Mouse (Mus musculus) thymus, postnatal 0 days (tissue): ENCODE data around the gene Grasp. TPM values are rescaled to one million over a fixed set of nuclear protein-coding genes. Genes with fewer than 3 reads are reported as not detected.

Experiments
- DNase-seq: peaks from one replicate; pipeline ENCODE4 v3.0.0-alpha.2; 2015; ENCODE audit warnings: low spot score
- polyA plus RNA-seq: library from polyadenylated mRNA; unstranded; fragments of >200 nt; fragmentation: Nextera tagmentation; extraction: Ambion mirVana; gene quantifications from 2 replicates; pipeline ENCODE4 v1.2.1, GENCODE M21; 2015

Gene Grasp
- polyA plus RNA-seq, 1 experiment from 2014 or later, result 1.2 TPM

DNA sequence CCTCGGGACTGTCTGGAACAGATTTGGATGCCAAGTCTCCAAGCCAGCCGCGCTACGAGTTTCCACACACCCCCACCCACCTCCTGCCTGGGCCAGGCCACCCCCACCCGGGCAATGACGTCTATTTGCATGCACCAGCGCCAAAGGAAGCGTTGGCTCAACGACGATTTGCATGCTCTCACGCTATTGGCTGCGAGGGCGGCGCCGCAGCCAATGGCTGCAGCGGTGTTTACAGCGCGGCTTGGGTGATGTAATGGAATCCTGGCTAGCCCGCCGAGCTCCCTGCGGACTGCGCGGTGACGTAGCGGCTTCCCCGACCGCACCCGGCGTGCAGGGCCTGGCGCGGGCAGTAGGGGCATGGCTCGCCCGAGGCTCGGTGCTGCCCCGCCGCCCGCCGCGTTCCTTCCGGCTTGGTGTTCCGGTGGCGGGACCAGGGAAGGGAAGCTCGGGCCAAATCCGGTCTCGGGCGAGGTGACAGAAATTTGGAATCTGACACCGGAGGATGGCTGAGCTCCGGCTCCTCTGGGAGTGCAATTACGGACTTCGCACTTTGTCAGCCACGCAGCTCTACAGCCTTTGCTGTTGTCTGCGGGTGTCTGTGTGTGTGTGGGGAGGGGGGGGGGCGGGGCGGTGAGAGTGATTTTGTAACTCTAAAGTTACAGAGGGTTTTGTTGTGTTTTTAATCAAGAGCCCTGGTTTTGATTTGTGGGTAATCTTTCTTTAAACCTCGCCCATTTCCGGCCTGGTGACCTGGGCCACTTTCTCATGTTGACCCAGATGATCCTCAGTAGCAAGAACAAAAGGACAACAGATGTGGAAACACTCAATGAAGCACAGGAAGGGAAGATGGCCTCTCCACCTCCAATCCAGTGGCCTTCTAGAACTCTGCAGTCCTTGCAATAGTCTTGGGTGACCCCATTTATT lies 22.5 kb downstream of the Grasp start:
- DNase-seq, result peak; percentile 99

DNA sequence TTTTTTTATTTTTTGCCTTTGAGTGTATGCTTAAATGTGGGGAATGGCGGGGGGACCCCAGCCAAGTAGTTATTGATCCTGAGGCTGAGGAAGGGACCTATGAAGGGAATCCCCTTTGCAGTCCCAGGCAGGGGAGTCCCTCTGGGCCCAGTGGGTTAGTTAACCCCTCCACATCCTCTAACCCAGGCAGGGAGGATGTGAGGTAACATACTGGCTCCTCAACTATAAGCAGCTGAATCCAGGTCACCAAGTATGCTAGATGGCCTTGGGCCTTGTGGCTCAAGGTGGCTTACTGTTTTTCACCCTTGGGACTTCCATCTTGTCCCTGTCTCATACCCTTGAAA lies 23.1 kb downstream of the Grasp start:
- peak; percentile 41 for DNase-seq

DNA sequence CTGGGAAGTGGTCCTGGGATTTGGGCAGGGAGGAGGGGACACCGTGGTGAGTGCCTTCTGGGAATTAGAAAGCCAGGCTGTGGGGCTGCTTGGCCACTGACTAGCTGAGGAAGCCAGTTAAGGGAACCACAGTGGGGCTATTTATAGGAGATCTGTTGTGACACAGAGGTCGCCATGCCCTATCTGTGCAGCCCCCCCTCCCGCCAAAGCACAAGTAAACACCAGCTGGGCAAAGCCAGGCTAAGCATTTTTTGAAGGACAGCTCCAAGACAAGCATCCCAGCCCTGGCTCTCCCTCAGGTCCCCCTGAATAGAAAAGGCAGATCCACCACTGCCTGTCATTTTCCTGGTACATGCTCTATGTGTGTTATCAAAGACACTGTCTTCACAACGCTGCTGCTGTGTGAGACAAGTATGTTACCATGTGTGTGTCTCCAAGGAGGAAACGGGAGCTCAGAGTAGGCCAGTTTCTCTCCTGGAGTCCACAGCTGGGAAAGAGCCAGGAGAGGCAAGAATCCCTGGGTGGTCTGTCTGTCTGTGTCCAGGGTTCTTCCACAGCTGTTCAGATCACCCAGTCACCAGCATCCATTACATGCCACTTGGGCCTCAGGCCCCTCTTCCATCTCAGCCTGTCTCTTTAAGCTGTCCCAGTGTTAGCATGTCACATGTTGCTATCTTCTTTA lies 24.2 kb downstream of the Grasp start:
- DNase-seq, result no peak

DNA sequence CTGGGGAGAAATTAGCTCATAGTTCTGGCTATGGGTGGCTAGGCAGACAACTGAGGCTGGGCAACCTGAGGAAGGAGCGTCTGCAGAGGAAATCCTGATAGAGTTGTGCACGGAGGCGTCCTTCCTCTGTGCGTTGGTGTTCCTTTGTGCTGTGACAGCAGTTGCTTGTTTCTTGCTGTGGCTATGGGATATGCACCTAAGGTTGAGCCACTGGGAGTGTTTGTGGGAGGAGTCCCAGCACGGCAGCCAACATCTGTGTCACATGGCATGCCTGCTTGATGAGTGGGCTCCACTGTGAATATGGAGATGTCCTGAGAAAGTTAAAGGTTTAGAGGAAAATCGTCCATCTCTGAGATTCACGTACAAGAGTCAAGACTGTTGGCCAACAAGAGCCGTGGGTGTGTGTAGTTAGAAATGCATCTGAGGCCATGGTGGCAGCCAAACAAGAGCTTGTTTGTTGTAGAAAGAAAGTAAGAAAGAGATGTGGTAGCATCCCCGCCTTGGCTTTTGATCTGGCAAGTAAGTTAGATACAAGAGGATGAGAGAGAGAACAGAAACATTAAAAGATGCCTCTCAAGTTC lies 26.3 kb downstream of the Grasp start:
- no peak for DNase-seq

DNA sequence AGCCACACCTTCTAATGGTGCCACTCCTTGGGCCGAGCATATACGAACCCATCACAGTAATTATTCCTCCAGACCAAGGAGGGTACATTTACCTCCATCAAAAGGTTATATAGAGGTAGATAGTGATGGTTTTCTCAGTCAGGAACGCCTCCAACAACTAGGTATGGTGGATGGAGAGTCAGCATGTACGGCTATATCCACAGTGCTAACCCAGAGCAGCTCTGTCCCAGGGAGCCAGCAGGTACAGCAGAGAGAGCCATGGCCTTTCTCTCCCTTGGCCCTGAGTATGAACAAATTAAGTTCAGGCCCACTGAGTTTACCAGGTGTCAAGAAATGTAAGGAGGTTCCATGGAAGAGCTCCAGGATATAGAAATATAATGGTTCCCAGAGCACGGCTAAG lies 27.9 kb downstream of the Grasp start:
- DNase-seq, result no peak

DNA sequence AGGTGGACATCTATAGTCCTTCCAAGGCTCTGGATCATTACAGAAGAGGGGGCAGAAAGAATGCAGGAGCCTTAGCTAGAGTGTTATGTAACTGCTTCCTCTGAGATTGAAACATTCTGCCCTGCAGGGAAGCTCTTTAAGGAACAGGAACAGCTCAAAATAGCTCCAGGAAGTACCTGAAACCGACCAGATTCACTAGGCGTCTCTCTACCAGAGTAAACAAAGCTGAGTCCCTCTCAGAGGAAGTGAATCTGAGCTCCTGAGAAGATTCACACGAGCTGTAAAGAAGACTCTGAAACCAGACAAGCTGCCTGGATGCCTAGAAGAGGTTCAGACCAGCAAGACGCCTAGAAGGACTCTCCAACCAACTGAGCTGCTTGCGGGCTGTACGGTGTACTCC lies 28.6 kb downstream of the Grasp start:
- DNase-seq, result no peak

DNA sequence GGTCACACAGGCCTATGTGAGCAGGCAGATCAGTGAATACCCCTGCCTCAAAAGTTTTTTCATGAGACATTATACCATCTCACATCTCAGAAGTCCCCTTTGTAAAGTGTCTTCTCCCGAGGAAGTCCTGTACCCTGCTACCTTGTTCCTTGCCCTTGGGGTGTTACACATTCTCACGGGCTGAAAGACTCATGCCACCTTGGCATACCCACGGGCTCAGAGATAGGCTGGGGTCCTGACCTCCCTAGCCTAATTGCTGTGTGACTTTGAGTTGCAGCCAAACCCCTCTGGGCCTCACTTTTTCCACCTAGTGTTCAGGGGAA lies 29.5 kb downstream of the Grasp start:
- DNase-seq, result no peak

DNA sequence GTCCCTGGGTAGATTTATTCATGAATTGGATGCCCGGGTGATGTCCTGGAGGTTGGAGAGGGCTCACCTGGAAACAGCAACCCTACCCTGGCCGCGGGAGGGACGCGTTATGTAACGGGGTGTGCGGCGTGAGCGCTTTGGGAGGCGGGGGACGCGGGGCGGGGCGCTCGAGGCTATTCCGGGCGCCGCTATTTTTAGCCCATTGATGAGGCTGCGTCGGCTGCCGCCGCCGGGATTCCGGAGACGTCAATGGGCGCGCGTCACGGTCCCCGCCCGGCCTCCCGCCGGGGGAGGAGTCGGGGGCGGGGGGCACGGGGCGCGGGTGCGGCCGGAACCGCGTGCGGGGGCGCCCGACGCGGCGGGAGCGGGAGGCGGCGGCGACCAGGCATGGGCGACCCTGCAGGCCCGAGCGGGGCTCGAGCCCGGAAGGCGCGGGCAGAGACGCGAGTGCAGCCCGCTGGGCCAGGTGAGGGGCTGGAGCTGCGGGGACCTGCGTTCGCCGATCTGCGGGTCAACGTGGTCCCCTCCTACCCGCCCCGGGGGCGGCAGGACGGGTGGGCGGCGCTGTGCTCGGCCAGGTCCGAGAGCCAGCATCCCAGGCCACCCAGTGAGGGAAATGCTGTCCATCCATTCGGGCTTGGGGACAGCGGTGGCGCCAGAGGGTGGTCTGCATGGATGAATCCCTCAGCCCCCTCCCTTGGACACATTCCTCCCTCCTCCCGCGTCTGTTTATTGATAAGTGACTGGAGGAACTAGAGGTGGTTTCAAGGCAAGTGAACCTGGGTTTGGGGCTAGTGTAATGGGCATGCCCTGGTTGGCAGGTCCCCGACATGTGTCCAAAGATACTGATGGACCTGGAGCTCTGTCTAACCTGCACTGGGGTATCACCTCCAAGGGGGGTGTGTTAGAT lies 30.2 kb downstream of the Grasp start, which contains the start of gene Nr4a1:
Nr4a1 (plus strand) TSS at position 384 of the 910 bp plus-strand sequence.
- DNase-seq, result peak; percentile 82

DNA sequence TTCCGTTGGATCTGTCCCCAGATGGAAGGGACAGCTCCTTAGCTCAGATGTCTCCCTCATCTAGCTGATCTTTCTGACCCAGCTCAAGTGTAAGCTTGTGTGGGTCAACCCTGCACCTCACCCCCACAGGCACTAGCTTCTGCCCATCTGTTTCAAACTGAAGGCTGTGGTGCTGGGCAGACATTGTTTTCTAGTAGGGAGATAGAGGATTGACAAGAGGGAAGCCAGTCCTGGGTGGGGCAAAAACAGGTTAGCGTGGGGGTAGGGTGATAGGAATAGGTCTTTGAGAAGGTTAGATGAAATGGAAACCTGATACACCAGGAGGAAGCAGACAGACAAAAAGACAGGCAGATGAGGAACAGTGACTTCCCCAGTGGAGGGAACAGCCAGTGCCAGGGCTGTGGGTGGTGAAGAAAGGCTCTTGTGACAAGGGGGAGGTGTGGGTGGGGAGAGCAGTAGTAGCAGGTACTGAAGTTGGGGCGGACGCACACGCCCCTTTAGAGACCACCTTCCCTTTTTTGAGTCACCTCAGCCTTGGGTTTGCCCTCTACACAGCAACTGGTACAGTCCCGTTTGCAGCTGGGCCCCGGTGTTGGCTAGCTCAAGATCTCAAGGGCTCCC lies 32.0 kb downstream of the Grasp start:
- DNase-seq, result no peak

DNA sequence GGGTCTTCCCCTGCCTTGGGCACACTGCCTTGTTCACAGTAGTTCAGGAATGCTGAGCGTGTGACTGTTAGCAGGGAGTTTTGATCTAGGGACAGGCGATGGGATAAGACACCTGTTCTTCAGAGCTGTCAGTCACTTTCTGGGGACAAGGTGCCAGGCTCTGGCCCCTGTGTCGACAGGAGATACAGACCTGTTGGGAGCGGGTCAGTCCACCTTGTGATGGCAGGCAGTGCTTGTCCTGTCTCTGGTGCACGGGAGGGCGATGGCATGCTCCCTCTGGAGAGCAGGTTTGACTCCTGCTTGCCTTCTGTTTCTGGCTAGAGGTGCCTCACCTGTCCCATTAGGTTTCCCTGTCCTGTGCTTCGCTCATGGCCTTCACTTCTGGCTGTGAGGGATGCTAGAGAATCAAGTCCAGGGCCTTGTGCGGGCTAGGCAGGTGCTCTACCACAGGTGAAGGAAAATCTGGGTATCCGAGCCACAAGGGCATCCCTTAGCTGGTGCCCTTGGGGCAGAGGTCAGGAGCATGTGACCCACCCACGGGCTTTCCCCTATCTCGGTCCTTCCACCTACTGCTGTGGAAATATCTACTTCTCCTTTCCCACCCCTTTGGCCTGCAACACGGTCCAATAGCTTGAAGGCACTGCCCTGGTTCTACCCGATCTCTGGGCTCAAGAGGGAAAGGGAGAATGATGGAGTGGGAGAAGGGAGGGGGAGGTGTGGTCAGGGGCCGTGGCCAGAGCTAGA lies 32.6 kb downstream of the Grasp start:
- DNase-seq, result no peak

DNA sequence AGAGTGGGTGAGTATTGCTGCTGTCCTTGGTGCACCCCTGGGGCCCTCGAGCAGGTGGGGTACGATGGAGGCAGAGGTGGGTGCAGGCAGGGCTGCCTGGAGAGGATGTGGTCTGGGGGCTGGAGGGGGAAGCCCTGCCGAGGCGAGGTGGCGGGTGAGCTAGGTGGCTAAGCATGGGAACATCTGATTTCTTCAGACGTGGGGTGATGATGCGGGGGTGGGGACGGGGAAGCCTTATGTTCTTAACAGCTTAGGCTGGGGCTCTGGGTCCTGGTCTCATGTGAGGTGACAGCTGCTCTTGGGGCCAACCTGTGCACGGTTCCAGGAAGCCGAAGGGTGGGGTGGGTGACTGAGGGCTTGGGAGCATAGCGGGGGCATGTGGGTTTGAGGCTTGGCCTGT lies 34.4 kb downstream of the Grasp start:
- peak; percentile 94 for DNase-seq

DNA sequence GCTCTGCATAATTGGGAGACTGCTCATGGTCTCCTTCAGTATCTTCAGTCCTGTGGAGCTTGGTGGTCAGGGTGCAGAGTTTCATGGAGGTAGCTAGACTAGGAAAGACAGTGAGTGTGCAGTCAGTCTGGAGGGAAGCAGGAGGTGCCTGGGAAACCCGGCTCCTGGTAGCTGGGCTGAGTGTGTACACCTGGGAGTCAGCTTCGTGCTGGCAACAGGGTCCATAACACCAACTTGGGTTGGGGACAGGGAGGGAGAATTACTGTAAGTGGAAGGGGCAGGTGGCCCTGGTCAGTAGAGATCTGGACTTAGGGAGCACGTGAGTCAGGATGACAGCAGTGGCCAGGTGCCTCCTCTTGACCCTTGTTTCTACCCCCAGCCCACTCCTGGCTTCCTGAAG lies 35.9 kb downstream of the Grasp start:
- DNase-seq, result no peak

DNA sequence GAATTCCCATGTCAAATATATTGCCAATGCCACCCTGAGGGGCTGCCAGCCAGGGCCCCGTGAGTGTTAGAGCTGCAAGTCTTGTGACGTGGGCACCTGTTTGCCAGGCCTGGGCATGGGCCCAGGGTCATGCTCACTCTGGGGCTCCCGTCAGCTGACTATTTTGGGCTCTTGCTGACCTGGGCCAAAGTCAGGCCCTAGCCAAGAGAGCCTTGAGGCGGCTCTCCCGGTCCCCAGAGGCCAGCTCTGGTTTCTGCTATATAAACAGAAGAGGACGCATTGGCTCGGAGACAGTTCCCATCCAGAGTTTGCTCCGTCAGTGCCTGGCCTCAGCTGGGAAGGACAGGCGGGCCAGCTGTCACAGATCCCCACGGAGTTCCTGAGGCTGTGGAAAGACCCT lies 36.4 kb downstream of the Grasp start:
- no peak for DNase-seq

DNA sequence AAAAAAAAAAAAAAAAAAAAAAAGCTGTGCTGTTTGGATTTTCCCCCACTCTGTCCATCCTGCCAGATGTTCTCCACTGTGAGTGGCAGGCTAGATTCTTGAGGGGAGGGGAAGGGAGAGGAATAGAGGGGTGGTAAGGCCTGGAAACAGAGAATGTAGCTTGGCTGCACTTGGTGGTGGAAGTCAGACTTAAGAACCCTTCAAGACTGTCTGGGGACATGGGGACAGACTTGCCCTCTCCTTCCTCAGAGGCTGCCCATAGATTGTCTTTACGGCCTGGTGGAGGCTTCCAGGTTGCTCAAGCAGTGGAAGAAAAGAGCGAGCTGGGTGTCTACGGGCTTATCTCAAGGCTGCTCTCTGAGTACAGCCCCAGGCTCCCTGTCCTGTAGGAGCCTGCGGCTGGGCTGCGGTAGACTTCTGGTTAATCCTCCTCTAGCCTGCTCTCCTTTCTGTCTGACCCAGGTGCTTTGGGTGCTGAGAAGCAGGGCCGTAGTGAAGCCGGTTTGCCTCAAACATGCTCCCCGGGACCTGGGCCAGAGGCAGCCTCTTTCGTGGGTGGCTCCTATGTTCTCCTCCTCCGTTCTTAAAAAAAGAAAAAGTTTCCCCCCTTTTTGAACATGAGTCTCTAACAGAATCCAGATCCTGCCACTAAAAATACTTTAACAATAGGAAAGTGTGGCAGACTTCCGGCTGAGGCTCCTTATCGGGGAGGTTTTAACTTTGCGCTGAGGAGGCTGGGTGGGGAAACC lies 37.1 kb downstream of the Grasp start:
- peak; percentile 34 for DNase-seq

DNA sequence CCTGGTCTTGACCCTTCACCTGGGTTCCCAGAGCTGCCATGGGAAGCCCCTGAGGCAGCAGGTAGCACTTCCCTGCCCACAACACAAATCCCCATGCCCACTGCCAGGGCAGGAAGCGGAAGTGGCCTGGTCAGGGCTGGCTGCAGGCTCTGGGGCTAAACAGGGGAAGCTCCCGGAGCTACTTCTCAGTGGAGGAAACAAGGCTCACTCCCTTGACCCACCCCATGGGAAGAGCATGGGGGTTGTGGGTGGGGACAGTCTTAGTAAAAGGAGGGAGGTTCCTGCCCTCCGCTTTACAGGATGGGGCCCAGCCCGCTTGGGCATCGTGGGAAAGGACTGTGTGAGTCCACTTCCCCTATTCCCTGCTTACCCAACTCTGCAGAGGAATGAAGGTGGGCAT lies 38.5 kb downstream of the Grasp start:
- DNase-seq, result no peak

DNA sequence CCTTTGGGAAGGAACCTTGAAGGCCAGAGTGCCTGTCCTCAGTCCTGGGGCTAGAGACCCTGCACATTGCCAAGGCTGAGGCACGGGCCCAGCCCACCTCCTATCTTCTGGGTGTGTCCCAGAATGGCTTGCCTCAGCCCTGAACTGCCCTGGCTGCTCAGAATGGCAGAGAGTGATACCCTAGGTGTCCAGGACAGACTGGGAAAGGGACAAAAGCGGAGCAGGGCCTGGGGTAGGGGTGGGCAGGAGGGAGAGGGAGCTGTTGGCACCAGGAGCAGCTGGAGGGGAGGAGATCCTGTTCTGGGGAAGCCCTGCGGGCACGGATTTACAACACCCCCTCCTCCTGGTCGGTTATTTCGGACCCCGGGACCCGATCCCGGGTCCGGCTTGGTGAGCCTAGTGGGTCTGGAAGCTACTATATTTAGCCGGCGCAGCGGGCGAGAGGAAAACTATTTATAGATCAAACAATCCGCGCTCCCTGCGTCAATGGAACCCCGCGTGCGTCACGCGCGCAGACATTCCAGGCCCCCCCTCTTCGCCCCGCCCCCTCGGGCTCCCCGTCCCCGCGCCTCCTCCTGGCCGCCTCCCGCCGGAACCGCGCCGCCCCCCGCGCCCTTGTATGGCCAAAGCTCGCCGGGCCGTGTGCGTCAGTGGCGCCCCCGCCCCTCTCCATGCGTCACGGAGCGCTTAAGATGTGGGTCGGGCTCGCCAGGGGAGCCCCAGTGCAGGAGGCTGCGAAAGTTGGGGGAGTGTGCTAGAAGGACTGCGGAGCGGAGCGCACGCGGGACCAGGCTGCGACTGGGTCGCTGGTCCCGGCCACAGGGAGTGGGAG lies 42.4 kb downstream of the Grasp start:
- peak; percentile 91 for DNase-seq

DNA sequence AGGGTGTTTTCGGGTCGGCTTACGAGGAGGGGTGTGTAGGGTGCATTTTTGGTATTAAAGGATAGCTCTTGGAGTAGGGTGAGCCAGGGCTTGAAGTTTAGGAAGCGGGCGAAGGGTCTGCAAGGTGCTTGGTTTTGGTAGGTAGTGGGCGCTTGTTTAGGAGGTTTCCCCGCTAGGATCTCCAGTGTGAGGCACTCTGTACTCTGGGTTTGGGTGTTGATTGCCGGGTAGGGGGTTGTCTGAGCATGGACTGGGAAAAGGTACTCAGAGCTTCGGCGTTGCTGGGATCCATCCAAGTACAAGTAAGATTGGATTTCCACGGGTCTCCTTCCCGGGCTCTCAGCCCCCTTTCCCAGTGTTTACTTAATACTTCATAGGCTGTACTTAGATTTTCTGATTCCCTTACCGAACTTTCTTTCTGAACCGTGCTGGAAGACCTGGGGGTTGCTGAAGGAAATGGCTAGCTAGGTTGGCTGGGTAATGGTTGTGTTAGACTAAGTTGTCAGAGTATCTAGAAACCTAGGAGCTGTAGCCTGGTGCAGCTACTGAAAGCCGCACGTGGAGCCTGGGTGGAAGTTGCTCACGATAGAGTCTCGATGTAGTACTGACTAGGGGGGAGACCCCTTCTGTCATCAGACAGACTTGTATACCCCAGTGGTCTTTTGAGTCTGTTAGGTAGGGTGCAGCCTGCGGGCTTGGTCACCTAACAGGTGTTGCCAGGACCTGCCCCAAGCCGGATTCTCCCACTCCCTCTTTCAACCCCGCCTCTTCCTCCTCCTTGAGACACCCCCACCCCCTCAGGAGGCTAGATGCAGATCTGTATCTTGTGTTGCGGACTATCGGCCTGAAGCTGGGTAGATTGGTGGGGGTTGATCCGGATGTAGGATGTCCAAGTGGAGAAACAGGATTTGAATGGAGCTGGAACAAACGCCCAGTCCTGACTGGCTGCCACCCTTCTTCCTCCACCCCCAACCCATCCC lies 43.4 kb downstream of the Grasp start:
- DNase-seq, result peak; percentile 41
